Mouse (Mus musculus): ENCODE results near the gene March9.

- TF ChIP-seq CTCF (conservative IDR thresholded peaks at IDR 0.05; ENCODE audit: low read length) (no peak), POU5F1 (IDR thresholded peaks at IDR 0.05; ENCODE audit: borderline replicate concordance, low read length) (no peak)
These were observed 3.4 kb upstream of the March9 start, which contains the start of gene Cdk4 for GRCm38 (mm10) chr10:127063239-127063872.

All from E14TG2a.4 (cell line).